Mouse (Mus musculus) kidney, postnatal 0 days (tissue): ENCODE results near the gene Slc45a3. TPM values are rescaled to one million over a fixed set of nuclear protein-coding genes. Genes with fewer than 3 reads are reported as not detected.

Source experiments
- ATAC-seq: fragments of 200-750 bp; cut with Nextera tagmentation; replicated peaks from 2 replicates; pipeline ENCODE4 v1.8.0; 2017; ENCODE audit warnings: low read depth, moderate number of reproducible peaks, moderate TSS enrichment, moderate library complexity; ENCODE audit not compliant: low FRiP score
- DNase-seq: peaks from one replicate; pipeline ENCODE4 v3.0.0-alpha.2; 2016; ENCODE audit warnings: low spot score
- H3K27ac ChIP-seq: fragments of 300-500 bp; sonication (generic); 2 replicates; pipeline ENCODE4 v1.5.1; 2014; ENCODE audit warnings: mild to moderate bottlenecking
- H3K27me3 ChIP-seq: fragments of 300-500 bp; sonication (generic); 2 replicates; pipeline ENCODE4 v1.6.1; 2014; ENCODE audit warnings: low read length, mixed read lengths; ENCODE audit not compliant: insufficient read depth
- H3K36me3 ChIP-seq: fragments of 300-500 bp; sonication (generic); 2 replicates; pipeline ENCODE4 v1.6.1; 2014; ENCODE audit warnings: low read length, mixed read lengths; ENCODE audit not compliant: insufficient read depth
- H3K4me1 ChIP-seq: fragments of 300-500 bp; sonication (generic); replicated peaks from 2 replicates; pipeline ENCODE4 v1.6.1; 2014; ENCODE audit warnings: antibody characterized with exemption, low read length, mixed read lengths; ENCODE audit not compliant: insufficient read depth
- H3K4me2 ChIP-seq: fragments of 300-500 bp; sonication (generic); 2 replicates; pipeline ENCODE4 v1.6.1; 2014; ENCODE audit warnings: mild to moderate bottlenecking, low read length, moderate library complexity, mixed read lengths
- H3K4me3 ChIP-seq: fragments of 300-500 bp; sonication (generic); replicated peaks from 2 replicates; pipeline ENCODE4 v1.5.1; 2014; ENCODE audit warnings: low read depth, low read length
- H3K9ac ChIP-seq: fragments of 300-500 bp; sonication (generic); 2 replicates; pipeline ENCODE4 v1.6.1; 2014; ENCODE audit warnings: low read depth, low read length
- H3K9me3 ChIP-seq: fragments of 300-500 bp; sonication (generic); replicated peaks from 2 replicates; pipeline ENCODE4 v1.6.1; 2016; ENCODE audit warnings: low read length, inconsistent platforms, mixed read lengths
- CTCF ChIP-seq: IDR thresholded peaks from 2 replicates; pipeline ENCODE4 v1.5.1; 2016; ENCODE audit warnings: antibody characterized with exemption, low read depth, mild to moderate bottlenecking, moderate library complexity
- WGBS: fragments of 180-500 bp; shearing (Covaris S2); extraction: QIAGEN DNeasy Blood & Tissue Kit; methylation state at CpG from one replicate; pipeline ENCODE4 v1.1.7; 2014; 5-methylcytosine and 5-hydroxymethylcytosine counted together
- polyA plus RNA-seq: library from polyadenylated mRNA; unstranded; fragments of >200 nt; fragmentation: Nextera tagmentation; extraction: Ambion mirVana; gene quantifications from 2 replicates; pipeline ENCODE4 v1.2.1, GENCODE M21; 2015

Slc45a3 gene
- polyA plus RNA-seq, 1 experiment from 2014 or later, result 9.1 TPM

DNA sequence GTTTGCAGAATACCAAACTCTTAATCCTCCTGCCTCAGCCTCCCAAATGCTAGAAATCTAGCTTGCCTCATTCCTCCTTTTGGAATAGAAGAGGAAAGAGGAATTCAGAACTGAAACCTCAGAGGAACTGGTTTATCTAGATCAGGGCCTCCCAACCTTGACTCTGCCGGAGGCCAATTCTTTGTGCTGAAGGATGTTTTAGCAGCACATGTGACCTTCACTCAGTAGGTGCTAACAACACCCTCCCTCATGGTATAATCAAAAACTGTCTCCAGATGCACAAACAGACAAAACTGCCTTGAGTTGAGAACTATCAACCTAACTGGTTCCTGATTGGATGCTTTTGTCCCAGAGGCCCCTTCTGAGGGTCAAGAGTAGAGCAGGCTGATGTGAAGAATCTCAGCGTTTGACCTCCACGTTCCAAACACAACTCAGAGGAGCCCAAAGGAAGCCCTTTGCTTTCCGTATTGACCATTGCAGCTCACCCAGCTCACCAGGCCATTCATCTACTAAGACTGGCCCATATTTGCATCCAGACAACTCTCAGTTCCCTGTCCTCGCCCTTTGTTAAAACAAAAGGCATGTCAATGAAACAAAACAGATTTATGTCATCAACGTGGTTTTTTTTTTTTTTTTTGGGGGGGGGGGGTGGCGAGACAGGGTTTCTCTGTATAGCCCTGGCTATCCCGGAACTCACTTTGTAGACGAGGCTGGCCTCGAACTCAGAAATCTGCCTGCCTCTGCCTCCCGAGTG lies 16.1 kb upstream of the Slc45a3 start:
- H3K27ac ChIP-seq, result no peak overlapping the region
- H3K9ac ChIP-seq, result no peak overlapping the region
- DNase-seq (no peak), ATAC-seq (no peak)
- H3K4me3 ChIP-seq, result no peak overlapping the region
- WGBS, result 81% methylated on average over 11 of the region's 11 CpGs
- no peak for TF ChIP-seq CTCF
- H3K4me1 ChIP-seq, result peaks cover 5% of the 10 kb centered on the region; the same call in 1 of the 2 replicates
- H3K36me3 ChIP-seq, result no peaks in the 10 kb centered on the region
- H3K4me2 ChIP-seq, result no peak overlapping the region
- H3K27me3 ChIP-seq, result no peaks in the 10 kb centered on the region
- H3K9me3 ChIP-seq, result no peaks in the 10 kb centered on the region

DNA sequence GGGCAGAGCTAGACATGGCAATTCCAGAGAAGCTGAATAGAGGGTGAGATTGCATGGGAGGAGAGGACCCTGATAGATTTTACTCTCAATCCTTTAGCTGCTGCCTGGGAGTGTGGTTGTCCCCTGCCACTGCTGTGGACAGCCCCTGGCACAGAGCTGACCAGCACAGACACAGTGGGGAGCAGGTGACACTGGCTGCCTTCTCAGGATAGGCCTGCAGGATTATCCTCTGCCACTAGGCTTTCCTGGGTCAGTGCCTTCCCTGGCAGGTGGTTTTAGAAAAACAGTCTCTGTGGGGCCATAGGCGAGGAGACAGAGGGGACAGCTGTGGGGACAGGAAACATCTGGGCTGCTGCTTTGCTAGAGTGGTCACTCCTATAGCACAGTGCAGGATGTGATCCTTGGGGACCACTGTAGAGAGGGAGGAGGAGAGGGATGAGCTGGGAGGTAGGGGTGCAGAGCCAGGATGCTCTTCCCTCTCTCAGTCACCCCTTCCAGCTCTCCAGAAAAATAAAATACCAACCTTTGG lies 14.7 kb upstream of the Slc45a3 start:
- Histone ChIP-seq H3K9me3 (no peaks in the 10 kb centered on the region), H3K4me3 (no peak overlapping the region), H3K36me3 (no peaks in the 10 kb centered on the region), H3K9ac (no peak overlapping the region), H3K27ac (no peak overlapping the region), H3K4me1 (peaks cover 5% of the 10 kb centered on the region; the same call in 1 of the 2 replicates), H3K27me3 (no peaks in the 10 kb centered on the region), H3K4me2 (no peak overlapping the region)
- ATAC-seq, result peak; percentile 44; the same call in 1 of the 2 replicates
- peak; percentile 31; the same call in 1 of the 2 replicates for TF ChIP-seq CTCF
- DNase-seq, result peak; percentile 51
- WGBS, result 14% methylated on average over 1 of the region's 1 CpGs

DNA sequence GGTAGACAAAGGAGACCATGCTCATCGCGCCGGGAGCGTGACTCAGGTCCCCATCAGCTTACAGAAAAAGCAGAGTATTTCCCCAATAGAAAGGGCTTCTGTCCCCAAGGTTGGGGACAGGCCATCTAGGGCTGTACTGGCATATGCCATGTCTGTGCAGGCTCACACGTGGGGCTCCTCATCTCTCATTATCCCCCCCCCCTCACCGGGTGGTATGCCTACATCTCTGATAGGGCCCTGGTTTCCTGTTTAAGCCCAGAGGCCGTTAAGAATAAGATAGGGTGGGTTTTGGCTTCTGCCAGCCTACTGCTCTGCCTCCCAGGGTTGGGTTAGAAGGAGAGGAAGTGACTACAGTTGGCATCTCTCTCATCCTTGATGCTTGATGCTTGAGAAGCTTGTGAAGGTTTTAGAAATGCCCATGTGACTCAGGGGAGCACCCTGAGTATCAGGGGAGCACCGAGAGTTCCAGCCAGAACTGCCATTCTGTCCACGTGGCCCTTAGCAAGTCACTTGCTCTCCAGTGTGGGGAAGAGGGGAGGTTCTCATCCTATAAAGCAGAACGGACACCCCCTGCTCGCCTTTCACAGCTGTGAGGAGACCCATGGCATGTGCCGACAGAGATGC lies 8.4 kb upstream of the Slc45a3 start:
- Histone ChIP-seq H3K36me3 (no peaks in the 10 kb centered on the region), H3K9ac (no peak overlapping the region), H3K4me3 (no peak overlapping the region), H3K9me3 (no peaks in the 10 kb centered on the region), H3K4me1 (no peaks in the 10 kb centered on the region), H3K27me3 (no peaks in the 10 kb centered on the region), H3K27ac (no peak overlapping the region), H3K4me2 (no peak overlapping the region)
- DNase-seq, result no peak
- WGBS, result 82% methylated on average over 12 of the region's 12 CpGs
- no peak for ATAC-seq
- TF ChIP-seq CTCF, result no peak

DNA sequence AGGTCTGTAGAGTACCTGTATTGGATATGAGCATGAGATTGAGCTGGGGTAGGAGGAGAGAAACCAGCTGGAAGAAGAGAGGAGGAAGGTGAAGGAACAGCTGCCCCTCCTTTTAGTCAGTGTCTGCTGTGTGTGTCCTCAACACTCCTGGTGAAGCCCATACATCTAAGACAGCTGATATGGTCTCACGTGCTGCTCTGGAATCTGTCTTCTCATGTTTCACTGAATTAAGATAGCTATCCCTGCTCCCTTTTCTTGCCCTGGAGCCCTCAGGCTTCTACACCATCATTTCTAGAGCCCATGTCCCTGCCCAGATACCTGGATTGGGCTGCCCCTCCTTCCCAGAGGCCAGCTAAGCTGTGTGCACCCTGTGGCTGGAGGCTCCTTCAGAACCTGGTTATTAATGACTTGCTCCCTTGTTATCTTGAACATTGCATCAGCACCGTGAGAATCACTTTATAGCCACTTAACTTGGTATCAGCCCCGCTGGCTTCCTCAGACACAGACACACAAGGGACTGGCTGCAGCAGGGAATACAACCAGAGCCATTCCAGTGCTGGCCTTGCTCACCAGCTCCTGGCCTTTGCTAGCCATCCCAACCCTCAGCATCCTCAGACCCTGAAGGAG lies 7.5 kb upstream of the Slc45a3 start:
- H3K4me3 ChIP-seq, result no peak overlapping the region
- no peak for TF ChIP-seq CTCF
- no peaks in the 10 kb centered on the region for H3K27me3 ChIP-seq
- DNase-seq (no peak), ATAC-seq (no peak)
- no peak overlapping the region for H3K4me2 ChIP-seq
- H3K27ac ChIP-seq, result no peak overlapping the region
- H3K9me3 ChIP-seq, result no peaks in the 10 kb centered on the region
- H3K36me3 ChIP-seq, result no peaks in the 10 kb centered on the region
- H3K9ac ChIP-seq, result no peak overlapping the region
- 32% methylated on average over 3 of the region's 3 CpGs for WGBS
- no peaks in the 10 kb centered on the region for H3K4me1 ChIP-seq

DNA sequence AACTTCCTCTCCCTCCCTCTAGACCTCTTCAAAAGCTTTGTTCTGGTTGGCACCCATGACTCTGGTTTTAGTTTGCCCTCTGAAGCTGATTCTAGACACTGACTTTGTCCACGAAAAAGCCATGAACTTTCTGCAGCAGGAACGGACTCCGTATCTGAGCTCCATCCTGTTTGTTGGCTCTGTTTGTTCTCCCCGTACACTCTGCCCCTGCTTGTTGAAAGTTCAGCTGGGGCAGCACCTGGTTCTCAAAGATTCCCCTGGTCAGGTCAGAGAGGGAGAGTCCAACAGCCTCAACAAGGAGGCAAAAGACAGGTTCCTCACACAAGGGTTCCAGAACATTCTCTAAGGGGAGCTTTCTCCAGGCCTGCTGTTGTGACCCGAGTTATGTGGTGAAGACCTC lies 5.4 kb upstream of the Slc45a3 start:
- Histone ChIP-seq H3K9me3 (no peaks in the 10 kb centered on the region), H3K9ac (no peak overlapping the region), H3K4me3 (no peak overlapping the region), H3K4me2 (no peak overlapping the region), H3K36me3 (no peaks in the 10 kb centered on the region), H3K27me3 (no peaks in the 10 kb centered on the region), H3K27ac (no peak overlapping the region), H3K4me1 (no peaks in the 10 kb centered on the region)
- DNase-seq, result no peak
- no peak for ATAC-seq
- WGBS, result 74% methylated on average over 5 of the region's 5 CpGs
- TF ChIP-seq CTCF, result no peak

DNA sequence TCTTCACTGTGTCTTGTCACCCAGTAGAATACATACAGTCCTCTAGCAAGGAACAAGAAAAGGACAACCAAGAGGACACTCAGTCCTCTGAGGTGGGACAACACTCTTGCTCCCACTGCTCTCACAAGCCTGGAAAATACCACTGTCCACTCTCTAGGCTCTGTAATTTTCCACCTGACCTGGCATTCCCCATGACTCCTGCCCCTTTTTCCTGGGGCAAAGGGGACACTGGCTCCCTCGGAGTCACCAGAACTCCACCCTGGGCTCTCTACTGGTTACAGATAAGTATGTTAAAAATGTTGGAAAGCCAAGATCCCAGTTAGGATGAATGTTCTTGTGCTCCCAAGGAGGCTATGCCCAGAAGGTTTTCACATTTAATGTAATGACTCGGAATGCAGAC lies 1.8 kb upstream of the Slc45a3 start:
- DNase-seq, result no peak
- no peak for ATAC-seq
- Histone ChIP-seq H3K9me3 (no peaks in the 10 kb centered on the region), H3K27ac (no peak overlapping the region), H3K4me2 (no peak overlapping the region), H3K36me3 (no peaks in the 10 kb centered on the region), H3K4me3 (no peak overlapping the region), H3K27me3 (no peaks in the 10 kb centered on the region), H3K9ac (no peak overlapping the region), H3K4me1 (0 out of 2 replicates have a peak, but pooled peaks cover 9% of the 10 kb centered on the region)
- 67% methylated on average over 2 of the region's 2 CpGs for WGBS
- no peak for TF ChIP-seq CTCF
